Mouse (Mus musculus): Measurements from ENCODE around the gene 1700024G13Rik. TPM values are rescaled to one million over a fixed set of nuclear protein-coding genes. Genes with fewer than 3 reads are reported as not detected.
"Not testable (repeated sequence)": the region's sequence is repeated elsewhere in the genome, so short reads cannot be mapped to it uniquely, and the experiment has no call there.

1700024G13Rik gene
- polyA plus RNA-seq, 1 experiment from 2014 or later: not detected

GRCm38 (mm10) chr14:32369756-32370155, 18.4 kb downstream of the 1700024G13Rik start:
- H3K27ac ChIP-seq (replicated peaks): no peak overlapping the region
- no peaks in the 10 kb centered on the region for H3K9me3 ChIP-seq
- peaks cover 1% of the 10 kb centered on the region; the same call in 1 of the 2 replicates for H3K4me1 ChIP-seq
- no peak for DNase-seq (ENCODE audit: low spot score)
- H3K27me3 ChIP-seq (replicated peaks; ENCODE audit: low read depth, poor library complexity, severe bottlenecking): peaks cover 4% of the 10 kb centered on the region; the same call in 1 of the 2 replicates
- H3K4me3 ChIP-seq: no peak overlapping the region
- H3K36me3 ChIP-seq (replicated peaks): no peaks in the 10 kb centered on the region
- 83% methylated on average over 7 of the region's 7 CpGs for WGBS

DNA sequence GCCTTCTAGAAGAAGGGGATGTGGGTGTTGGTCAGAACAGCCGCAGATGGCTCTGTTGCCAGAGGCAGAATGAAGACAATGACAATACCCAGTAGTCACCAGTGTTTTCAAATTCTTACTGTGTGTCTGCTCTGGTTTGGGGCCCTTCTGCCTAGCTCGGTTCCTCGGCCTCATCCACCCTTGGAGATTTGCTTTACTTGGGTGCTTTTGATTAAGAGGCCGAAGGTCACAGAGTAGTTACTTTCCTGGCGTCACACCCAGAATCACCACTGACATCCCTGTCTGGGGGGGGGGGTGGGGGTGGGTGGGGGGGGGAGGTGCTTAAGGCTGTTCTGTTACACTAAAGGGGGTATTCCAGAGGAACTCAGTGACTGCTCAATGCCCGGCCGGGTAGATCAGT, 23.8 kb downstream of the 1700024G13Rik start:
- DNase-seq (ENCODE audit: low spot score): no peak
- WGBS: 42% methylated on average over 7 of the region's 7 CpGs
- peaks cover 8% of the 10 kb centered on the region; the same call in 1 of the 2 replicates for H3K4me1 ChIP-seq
- H3K36me3 ChIP-seq (replicated peaks): no peaks in the 10 kb centered on the region
- H3K4me3 ChIP-seq: no peak overlapping the region
- H3K27ac ChIP-seq (replicated peaks): no peak overlapping the region
- H3K9me3 ChIP-seq: no peaks in the 10 kb centered on the region
- H3K27me3 ChIP-seq (replicated peaks; ENCODE audit: low read depth, poor library complexity, severe bottlenecking): no peaks in the 10 kb centered on the region

DNA sequence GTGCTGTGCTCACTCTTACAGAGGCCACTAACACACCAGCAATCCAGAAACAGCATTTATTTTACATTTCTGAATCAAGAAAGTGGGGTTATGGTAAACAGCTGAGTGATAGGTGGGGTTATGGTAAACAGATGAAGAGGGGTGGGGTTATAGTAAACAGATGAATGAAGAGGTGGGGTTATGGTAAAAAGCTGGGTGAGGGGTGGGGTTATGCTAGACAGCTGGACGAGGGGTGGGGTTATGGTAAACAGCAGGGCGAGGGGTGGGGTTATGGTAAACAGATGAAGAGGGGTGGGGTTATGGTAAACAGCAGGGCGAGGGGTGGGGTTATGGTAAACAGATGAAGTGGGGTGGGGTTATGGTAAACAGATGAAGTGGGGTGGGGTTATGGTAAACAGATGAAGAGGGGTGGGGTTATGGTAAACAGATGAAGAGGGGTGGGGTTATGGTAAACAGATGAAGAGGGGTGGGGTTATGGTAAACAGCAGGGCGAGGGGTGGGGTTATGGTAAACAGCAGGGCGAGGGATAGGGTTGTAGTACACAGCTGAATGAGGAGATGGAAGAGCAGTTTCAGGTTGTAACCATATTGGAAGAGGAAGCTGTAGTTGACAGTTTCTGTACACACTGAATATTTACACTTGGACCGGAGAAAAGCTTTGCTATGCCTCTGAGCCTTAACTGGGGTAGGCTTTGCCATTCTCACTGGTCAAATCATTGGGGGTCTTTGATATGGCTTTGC, 36.8 kb downstream of the 1700024G13Rik start:
- DNase-seq (ENCODE audit: low spot score); H3K9me3 ChIP-seq; H3K4me1 ChIP-seq; H3K4me3 ChIP-seq; H3K27ac ChIP-seq (replicated peaks); H3K27me3 ChIP-seq (replicated peaks; ENCODE audit: low read depth, poor library complexity, severe bottlenecking): not testable (repeated sequence)
- WGBS: 33% methylated on average over 6 of the region's 6 CpGs
- peaks cover 22% of the 10 kb centered on the region for H3K36me3 ChIP-seq (replicated peaks)

- peaks cover 61% of the 10 kb centered on the region for H3K36me3 ChIP-seq (replicated peaks)
- H3K9me3 ChIP-seq: no peaks in the 10 kb centered on the region
- no peak overlapping the region for H3K27ac ChIP-seq (replicated peaks)
- H3K4me3 ChIP-seq: no peak overlapping the region
- WGBS: 95% methylated on average over 9 of the region's 9 CpGs
- no peak for DNase-seq (ENCODE audit: low spot score)
- no peaks in the 10 kb centered on the region for H3K27me3 ChIP-seq (replicated peaks; ENCODE audit: low read depth, poor library complexity, severe bottlenecking)
- H3K4me1 ChIP-seq: no peaks in the 10 kb centered on the region
Observed at GRCm38 (mm10) chr14:32347307-32347706, 40.9 kb downstream of the 1700024G13Rik start.

DNA sequence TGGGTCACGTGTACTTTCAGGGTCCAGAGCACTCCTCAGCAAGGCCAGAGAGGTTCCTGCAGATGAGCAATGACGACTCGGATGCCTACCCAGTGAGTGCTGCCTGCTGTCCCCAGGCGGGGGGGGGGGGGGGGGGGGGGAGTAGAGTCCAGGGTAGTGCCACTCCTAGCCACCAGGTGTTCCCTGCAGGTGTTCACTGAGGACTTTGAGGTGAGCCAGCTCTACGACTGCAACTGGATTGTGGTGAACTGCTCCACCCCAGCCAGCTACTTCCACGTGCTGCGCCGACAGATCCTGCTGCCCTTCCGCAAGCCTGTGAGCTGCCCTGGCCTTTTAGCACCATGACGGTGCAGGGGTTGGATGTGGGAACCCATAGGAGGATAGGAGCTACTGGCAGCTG, 43.5 kb downstream of the 1700024G13Rik start:
- Histone ChIP-seq H3K4me1 (no peaks in the 10 kb centered on the region), H3K4me3 (no peak overlapping the region), H3K9me3 (no peaks in the 10 kb centered on the region), H3K36me3 (replicated peaks) (peaks cover 87% of the 10 kb centered on the region), H3K27me3 (replicated peaks; ENCODE audit: low read depth, poor library complexity, severe bottlenecking) (no peaks in the 10 kb centered on the region), H3K27ac (replicated peaks) (no peak overlapping the region)
- 81% methylated on average over 10 of the region's 10 CpGs for WGBS
- no peak for DNase-seq (ENCODE audit: low spot score)

- Histone ChIP-seq H3K27me3 (replicated peaks; ENCODE audit: low read depth, poor library complexity, severe bottlenecking) (no peaks in the 10 kb centered on the region), H3K36me3 (replicated peaks) (peaks cover 89% of the 10 kb centered on the region), H3K27ac (replicated peaks) (no peak overlapping the region), H3K9me3 (no peaks in the 10 kb centered on the region), H3K4me3 (no peak overlapping the region), H3K4me1 (no peaks in the 10 kb centered on the region)
- DNase-seq (ENCODE audit: low spot score): no peak
- WGBS: 95% methylated on average over 7 of the region's 7 CpGs
Observed at GRCm38 (mm10) chr14:32344176-32344575, 44.0 kb downstream of the 1700024G13Rik start.

GRCm38 (mm10) chr14:32341823-32342222, 46.4 kb downstream of the 1700024G13Rik start:
- Histone ChIP-seq H3K36me3 (replicated peaks) (peaks cover 97% of the 10 kb centered on the region), H3K9me3 (no peaks in the 10 kb centered on the region), H3K4me1 (no peaks in the 10 kb centered on the region), H3K4me3 (no peak overlapping the region), H3K27ac (replicated peaks) (no peak overlapping the region), H3K27me3 (replicated peaks; ENCODE audit: low read depth, poor library complexity, severe bottlenecking) (no peaks in the 10 kb centered on the region)
- WGBS: 94% methylated on average over 7 of the region's 7 CpGs
- DNase-seq (ENCODE audit: low spot score): no peak

DNA sequence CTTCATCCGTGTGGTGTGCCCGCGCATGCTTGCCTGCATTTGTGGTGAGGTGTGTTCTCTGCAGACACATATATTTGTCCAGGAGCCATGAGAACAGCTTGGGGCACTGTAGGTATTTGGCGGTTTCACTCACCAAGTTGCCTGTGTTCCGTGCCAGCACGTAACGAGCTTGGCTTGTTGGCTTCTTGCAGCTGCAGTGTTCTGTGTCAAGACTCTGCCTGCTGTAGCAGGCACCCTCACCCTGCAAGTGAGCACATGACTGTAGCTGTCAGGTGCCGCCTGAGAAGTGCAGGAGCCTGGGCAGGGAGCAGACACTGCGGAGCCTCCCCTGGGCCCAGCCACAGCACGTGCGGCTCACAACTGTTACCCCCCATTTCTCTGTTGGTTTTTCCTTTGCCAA, 51.6 kb downstream of the 1700024G13Rik start:
- no peaks in the 10 kb centered on the region for H3K27me3 ChIP-seq (replicated peaks; ENCODE audit: low read depth, poor library complexity, severe bottlenecking)
- no peak overlapping the region for H3K27ac ChIP-seq (replicated peaks)
- H3K4me3 ChIP-seq: no peak overlapping the region
- H3K9me3 ChIP-seq: no peaks in the 10 kb centered on the region
- no peaks in the 10 kb centered on the region for H3K4me1 ChIP-seq
- WGBS: 86% methylated on average over 11 of the region's 11 CpGs
- DNase-seq (ENCODE audit: low spot score): no peak
- peaks cover 88% of the 10 kb centered on the region for H3K36me3 ChIP-seq (replicated peaks)

DNA sequence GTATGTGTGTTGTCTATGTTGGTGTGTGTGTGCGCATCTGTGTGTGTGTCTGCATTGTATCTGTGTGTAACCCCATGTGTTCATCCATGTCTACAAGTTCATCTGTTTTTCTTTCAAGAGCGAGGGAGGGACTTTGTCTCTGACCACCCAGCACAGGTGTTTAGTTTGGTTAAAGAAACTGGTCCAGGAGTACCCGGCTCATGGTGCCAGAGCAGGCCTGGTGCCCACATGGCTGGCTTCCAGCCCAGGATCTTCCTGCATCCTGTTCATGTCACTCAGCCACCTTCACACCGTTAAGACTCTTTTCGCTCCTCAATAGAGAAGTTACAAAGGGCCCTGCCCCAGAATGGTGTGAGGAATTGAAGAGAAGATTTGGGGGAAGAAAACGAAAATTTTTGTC, 52.2 kb downstream of the 1700024G13Rik start:
- no peak overlapping the region for H3K27ac ChIP-seq (replicated peaks)
- WGBS: 87% methylated on average over 6 of the region's 6 CpGs
- H3K9me3 ChIP-seq: no peaks in the 10 kb centered on the region
- no peaks in the 10 kb centered on the region for H3K27me3 ChIP-seq (replicated peaks; ENCODE audit: low read depth, poor library complexity, severe bottlenecking)
- DNase-seq (ENCODE audit: low spot score): no peak
- no peaks in the 10 kb centered on the region for H3K4me1 ChIP-seq
- peaks cover 83% of the 10 kb centered on the region for H3K36me3 ChIP-seq (replicated peaks)
- no peak overlapping the region for H3K4me3 ChIP-seq

DNA sequence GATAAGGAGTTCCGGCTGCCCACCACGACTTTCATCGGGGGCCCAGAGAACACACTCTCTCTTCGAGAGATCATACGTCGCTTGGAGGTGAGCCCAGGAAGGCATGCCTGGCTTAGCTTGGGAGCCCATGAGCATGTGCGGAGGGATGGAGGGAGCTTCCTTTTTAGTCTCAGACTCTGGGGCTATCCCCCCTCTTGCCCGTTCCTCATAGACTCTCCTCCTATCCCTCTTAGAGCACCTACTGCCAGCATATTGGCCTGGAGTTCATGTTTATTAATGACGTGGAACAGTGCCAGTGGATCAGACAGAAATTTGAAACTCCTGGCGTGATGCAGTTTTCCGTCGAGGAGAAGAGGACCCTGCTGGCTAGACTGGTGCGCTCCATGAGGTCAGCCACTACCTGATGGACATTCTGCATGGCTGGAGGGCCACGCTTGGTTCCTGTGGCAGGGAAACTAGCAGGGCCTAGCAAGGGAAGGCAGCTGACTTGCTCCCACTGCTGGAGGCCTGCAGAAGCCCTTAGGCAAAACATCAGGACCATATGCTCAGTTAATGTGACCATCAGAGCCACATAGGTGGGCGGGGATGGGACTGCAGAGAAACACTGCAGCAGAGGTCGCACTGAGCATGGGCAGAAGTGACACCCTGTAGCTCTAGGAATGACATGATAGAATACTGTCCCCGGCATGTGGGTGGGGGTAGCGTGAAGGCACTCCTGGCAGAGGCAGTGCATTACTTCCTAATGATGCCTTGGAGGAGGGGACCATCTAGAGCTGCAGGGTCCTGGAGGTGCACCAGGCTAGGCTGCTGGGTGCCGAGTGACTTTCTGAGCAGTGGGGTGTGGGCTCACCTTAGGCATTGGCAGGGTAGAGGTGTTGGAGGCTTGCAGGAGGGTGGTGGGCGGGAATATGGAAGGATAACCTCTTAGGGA, 55.4 kb downstream of the 1700024G13Rik start:
- Histone ChIP-seq H3K36me3 (replicated peaks) (peaks cover 50% of the 10 kb centered on the region), H3K27me3 (replicated peaks; ENCODE audit: low read depth, poor library complexity, severe bottlenecking) (no peaks in the 10 kb centered on the region), H3K4me1 (no peaks in the 10 kb centered on the region), H3K27ac (replicated peaks) (no peak overlapping the region), H3K9me3 (no peaks in the 10 kb centered on the region), H3K4me3 (no peak overlapping the region)
- no peak for DNase-seq (ENCODE audit: low spot score)
- 89% methylated on average over 20 of the region's 20 CpGs for WGBS

- H3K4me1 ChIP-seq: peaks cover 11% of the 10 kb centered on the region
- no peak for DNase-seq (ENCODE audit: low spot score)
- peaks cover 10% of the 10 kb centered on the region for H3K36me3 ChIP-seq (replicated peaks)
- 94% methylated on average over 9 of the region's 9 CpGs for WGBS
- no peak overlapping the region for H3K27ac ChIP-seq (replicated peaks)
- no peaks in the 10 kb centered on the region; the same call in 1 of the 2 replicates for H3K27me3 ChIP-seq (replicated peaks; ENCODE audit: low read depth, poor library complexity, severe bottlenecking)
- no peaks in the 10 kb centered on the region for H3K9me3 ChIP-seq
- no peak overlapping the region for H3K4me3 ChIP-seq
Observed at GRCm38 (mm10) chr14:32327366-32327765, 60.8 kb downstream of the 1700024G13Rik start.

All from embryonic facial prominence, embryonic 10.5 days (tissue).